Mouse (Mus musculus): ENCODE results near the gene Astn2. TPM values are rescaled to one million over a fixed set of nuclear protein-coding genes. Genes with fewer than 3 reads are reported as not detected.

Gene Astn2
- polyA plus RNA-seq, 1 experiment from 2014 or later, result 1.2 TPM

DNA sequence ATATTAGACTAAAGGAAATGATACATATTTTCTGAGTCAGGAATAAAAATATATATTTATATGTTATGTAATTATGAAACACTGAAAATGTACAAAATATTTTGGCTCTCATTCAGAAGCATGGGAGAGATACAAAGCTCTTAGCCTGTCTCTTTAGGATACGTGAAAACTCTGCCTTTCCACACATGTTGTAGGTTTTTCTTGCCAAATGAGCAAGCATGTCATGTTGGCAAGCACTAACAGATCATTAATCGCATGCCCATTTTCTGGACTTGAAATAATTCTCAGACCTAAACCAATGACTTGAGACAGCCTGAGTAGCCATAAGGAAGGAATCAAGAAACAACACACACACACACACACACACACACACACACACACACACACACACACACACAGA is 308.3 kb downstream of the Astn2 start:
- WGBS, result 91% methylated on average over 2 of the region's 2 CpGs
- Histone ChIP-seq H3K9ac (ENCODE audit: low read depth, low read length) (no peak overlapping the region), H3K27me3 (ENCODE audit: control insufficient read depth, insufficient read depth, low read length) (no peaks in the 10 kb centered on the region), H3K4me2 (replicated peaks; ENCODE audit: low read depth, low read length) (no peak overlapping the region), H3K36me3 (ENCODE audit: control insufficient read depth, insufficient read depth, low read length) (no peaks in the 10 kb centered on the region), H3K4me3 (ENCODE audit: low read depth, low read length) (no peak overlapping the region), H3K9me3 (ENCODE audit: control insufficient read depth, low read length) (no peaks in the 10 kb centered on the region), H3K4me1 (replicated peaks; ENCODE audit: control insufficient read depth, insufficient read depth, low read length) (no peaks in the 10 kb centered on the region), H3K27ac (ENCODE audit: low read depth, low read length) (no peak overlapping the region)
- ATAC-seq (ENCODE audit: low FRiP score) (no peak), DNase-seq (ENCODE audit: low spot score) (no peak)

DNA sequence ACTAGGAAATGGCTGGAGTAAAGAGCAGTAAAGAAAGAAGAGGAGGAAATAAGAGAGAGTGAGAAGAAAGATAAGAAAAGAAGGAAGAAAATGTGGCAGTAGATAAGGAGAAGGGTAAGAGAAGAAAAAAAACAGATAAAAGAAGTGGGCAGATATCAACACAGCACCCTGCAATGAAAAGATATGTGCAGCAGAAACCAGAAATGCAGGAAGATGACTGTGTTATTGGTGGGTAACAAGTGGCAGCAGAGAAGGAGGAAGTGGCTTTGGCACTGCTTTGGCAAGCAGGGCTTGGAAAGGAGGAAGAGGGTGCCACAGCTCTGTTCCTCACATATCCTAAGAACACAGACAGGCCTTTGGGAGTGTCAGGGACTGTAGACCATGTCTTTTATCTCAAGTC is 347.2 kb downstream of the Astn2 start:
- Histone ChIP-seq H3K4me1 (replicated peaks; ENCODE audit: control insufficient read depth, insufficient read depth, low read length) (no peaks in the 10 kb centered on the region), H3K4me2 (replicated peaks; ENCODE audit: low read depth, low read length) (no peak overlapping the region), H3K27ac (ENCODE audit: low read depth, low read length) (no peak overlapping the region), H3K27me3 (ENCODE audit: control insufficient read depth, insufficient read depth, low read length) (no peaks in the 10 kb centered on the region), H3K9ac (ENCODE audit: low read depth, low read length) (no peak overlapping the region), H3K36me3 (ENCODE audit: control insufficient read depth, insufficient read depth, low read length) (no peaks in the 10 kb centered on the region), H3K9me3 (ENCODE audit: control insufficient read depth, low read length) (no peaks in the 10 kb centered on the region), H3K4me3 (ENCODE audit: low read depth, low read length) (no peak overlapping the region)
- ATAC-seq (ENCODE audit: low FRiP score), result no peak
- DNase-seq (ENCODE audit: low spot score), result no peak

DNA sequence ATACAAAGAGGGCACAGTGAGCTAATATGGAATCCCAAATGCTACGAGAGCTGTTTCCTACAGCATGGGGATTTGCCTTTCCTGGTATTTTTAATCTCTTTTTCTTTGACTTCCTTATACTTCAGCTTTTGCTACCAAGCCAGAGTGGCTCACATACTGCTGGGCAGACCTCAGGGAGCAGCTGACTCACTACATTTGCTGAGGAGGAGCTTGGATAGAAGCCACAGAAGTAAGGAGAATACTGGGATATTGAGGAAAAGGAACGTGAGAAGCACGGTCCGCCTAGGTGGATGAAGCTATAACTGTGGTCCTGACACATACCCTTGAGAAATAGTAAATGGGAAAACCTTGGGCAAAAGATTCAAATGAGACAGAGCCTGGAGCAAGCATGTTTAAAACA is 348.7 kb downstream of the Astn2 start:
- Histone ChIP-seq H3K27ac (ENCODE audit: low read depth, low read length) (no peak overlapping the region), H3K9me3 (ENCODE audit: control insufficient read depth, low read length) (no peaks in the 10 kb centered on the region), H3K9ac (ENCODE audit: low read depth, low read length) (no peak overlapping the region), H3K4me1 (replicated peaks; ENCODE audit: control insufficient read depth, insufficient read depth, low read length) (no peaks in the 10 kb centered on the region), H3K4me3 (ENCODE audit: low read depth, low read length) (no peak overlapping the region), H3K36me3 (ENCODE audit: control insufficient read depth, insufficient read depth, low read length) (no peaks in the 10 kb centered on the region), H3K4me2 (replicated peaks; ENCODE audit: low read depth, low read length) (no peak overlapping the region), H3K27me3 (ENCODE audit: control insufficient read depth, insufficient read depth, low read length) (no peaks in the 10 kb centered on the region)
- ATAC-seq (ENCODE audit: low FRiP score) (no peak), DNase-seq (ENCODE audit: low spot score) (no peak)
- WGBS, result 90% methylated on average over 4 of the region's 4 CpGs

DNA sequence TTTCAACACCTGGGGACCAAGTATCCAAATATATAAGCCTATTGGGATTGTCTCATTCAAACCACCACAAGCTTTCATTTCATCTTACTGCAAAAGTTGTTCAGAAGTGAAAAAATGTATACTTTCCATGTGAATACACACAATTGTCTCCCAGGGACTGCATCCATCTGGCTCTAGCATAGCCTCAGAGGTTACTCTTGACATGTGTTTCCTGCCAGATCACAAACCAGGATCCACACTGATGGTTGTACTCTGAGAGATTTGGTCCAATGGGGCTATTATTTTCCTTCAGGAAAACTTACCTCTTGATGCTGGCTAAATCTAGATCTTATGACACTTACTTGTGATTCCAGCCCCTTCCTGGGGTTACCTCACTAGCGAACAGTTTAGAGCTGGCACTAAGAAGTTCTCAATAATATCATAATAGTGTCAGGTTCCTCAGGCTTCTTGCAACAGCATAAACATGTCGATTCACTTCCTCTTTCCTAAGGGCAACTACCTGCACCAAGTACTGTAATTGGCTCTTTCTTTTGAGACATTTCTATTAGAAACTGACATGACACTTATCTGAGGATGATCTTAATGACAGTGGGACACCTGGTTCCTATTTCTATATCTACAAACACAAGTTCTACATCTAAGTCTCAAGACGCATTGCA is 361.3 kb downstream of the Astn2 start:
- H3K4me2 ChIP-seq (replicated peaks; ENCODE audit: low read depth, low read length), result no peak overlapping the region
- no peak overlapping the region for H3K27ac ChIP-seq (ENCODE audit: low read depth, low read length)
- no peak overlapping the region for H3K9ac ChIP-seq (ENCODE audit: low read depth, low read length)
- H3K9me3 ChIP-seq (ENCODE audit: control insufficient read depth, low read length), result no peaks in the 10 kb centered on the region
- no peaks in the 10 kb centered on the region for H3K4me1 ChIP-seq (replicated peaks; ENCODE audit: control insufficient read depth, insufficient read depth, low read length)
- ATAC-seq (ENCODE audit: low FRiP score) (no peak), DNase-seq (ENCODE audit: low spot score) (no peak)
- H3K27me3 ChIP-seq (ENCODE audit: control insufficient read depth, insufficient read depth, low read length), result no peaks in the 10 kb centered on the region
- 87% methylated on average over 3 of the region's 3 CpGs for WGBS
- no peak overlapping the region for H3K4me3 ChIP-seq (ENCODE audit: low read depth, low read length)
- H3K36me3 ChIP-seq (ENCODE audit: control insufficient read depth, insufficient read depth, low read length), result no peaks in the 10 kb centered on the region

DNA sequence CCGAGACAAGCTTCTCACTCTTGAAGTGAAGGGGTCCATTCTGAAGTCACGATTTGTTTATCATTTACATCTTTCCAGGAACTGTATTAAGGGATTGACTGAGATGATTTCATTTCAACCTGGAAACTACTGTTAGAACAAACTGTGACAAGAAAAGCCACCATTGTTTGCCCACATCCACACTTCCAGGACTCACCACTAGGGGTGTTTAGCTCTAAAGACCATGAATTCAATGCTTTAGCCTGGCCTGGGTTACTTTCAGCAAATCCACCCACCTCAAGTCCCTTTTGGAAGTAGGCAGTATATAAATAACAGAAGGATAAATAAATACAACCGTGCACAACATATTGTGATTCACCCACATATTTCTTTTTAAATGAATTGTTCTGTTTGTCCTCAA is 370.6 kb downstream of the Astn2 start:
- Histone ChIP-seq H3K9ac (ENCODE audit: low read depth, low read length) (no peak overlapping the region), H3K4me3 (ENCODE audit: low read depth, low read length) (no peak overlapping the region), H3K9me3 (ENCODE audit: control insufficient read depth, low read length) (no peaks in the 10 kb centered on the region), H3K4me1 (replicated peaks; ENCODE audit: control insufficient read depth, insufficient read depth, low read length) (no peaks in the 10 kb centered on the region), H3K27me3 (ENCODE audit: control insufficient read depth, insufficient read depth, low read length) (no peaks in the 10 kb centered on the region), H3K27ac (ENCODE audit: low read depth, low read length) (no peak overlapping the region), H3K36me3 (ENCODE audit: control insufficient read depth, insufficient read depth, low read length) (no peaks in the 10 kb centered on the region), H3K4me2 (replicated peaks; ENCODE audit: low read depth, low read length) (no peak overlapping the region)
- ATAC-seq (ENCODE audit: low FRiP score), result no peak
- WGBS, result 69% methylated on average over 3 of the region's 3 CpGs
- peak; percentile 50 for DNase-seq (ENCODE audit: low spot score)

DNA sequence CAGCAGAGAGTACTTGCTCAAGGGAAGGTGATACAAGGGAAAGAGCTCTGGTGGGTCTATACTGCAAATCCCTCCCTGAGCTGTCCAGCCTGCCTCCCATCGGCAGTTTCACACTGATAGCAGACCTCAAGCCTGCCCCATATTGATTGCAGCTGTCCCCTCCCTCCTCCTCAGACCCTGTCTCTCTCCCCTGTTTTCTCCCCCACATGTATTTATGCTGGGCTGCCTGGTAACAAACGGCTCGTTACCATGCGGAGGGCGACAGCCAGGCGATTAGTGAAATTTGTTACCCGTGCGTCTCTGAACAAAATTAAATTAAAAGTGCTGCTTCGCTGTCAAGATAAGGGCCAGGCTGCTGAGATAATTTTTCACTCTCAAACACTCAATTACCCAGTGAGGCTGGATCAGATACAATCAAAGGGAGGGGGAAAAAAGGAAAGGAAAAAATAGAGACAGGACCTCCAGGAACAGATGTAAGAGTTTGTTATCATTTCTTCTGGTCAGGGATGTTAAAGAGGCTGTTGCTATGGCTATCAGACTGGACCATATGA is 373.0 kb downstream of the Astn2 start:
- no peaks in the 10 kb centered on the region for H3K27me3 ChIP-seq (ENCODE audit: control insufficient read depth, insufficient read depth, low read length)
- WGBS, result 66% methylated on average over 9 of the region's 9 CpGs
- DNase-seq (ENCODE audit: low spot score) (no peak), ATAC-seq (ENCODE audit: low FRiP score) (peak; percentile 66)
- no peaks in the 10 kb centered on the region for H3K36me3 ChIP-seq (ENCODE audit: control insufficient read depth, insufficient read depth, low read length)
- no peaks in the 10 kb centered on the region for H3K9me3 ChIP-seq (ENCODE audit: control insufficient read depth, low read length)
- H3K4me1 ChIP-seq (replicated peaks; ENCODE audit: control insufficient read depth, insufficient read depth, low read length), result no peaks in the 10 kb centered on the region
- H3K4me3 ChIP-seq (ENCODE audit: low read depth, low read length), result no peak overlapping the region
- H3K9ac ChIP-seq (ENCODE audit: low read depth, low read length), result no peak overlapping the region
- no peak overlapping the region for H3K27ac ChIP-seq (ENCODE audit: low read depth, low read length)
- no peak overlapping the region for H3K4me2 ChIP-seq (replicated peaks; ENCODE audit: low read depth, low read length)

DNA sequence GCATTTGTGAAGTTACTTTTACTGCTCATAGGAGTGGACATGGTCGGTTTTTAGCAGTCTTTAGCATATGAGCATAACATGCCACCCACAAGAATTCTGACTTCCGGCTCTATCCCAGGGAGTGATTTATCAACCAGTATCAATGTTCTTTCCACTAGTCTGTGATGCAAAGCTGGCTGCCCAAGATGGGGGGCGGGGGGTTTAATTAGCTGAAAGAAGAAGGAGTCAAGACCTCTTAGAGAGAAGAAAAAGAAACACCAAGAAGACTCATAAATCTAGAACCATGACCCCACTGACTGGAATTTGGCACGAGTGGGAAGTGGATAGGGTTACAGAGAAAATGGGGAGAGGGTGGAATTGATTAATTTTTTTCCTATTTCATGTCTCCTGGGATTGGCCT is 374.5 kb downstream of the Astn2 start:
- Histone ChIP-seq H3K9ac (ENCODE audit: low read depth, low read length) (no peak overlapping the region), H3K27ac (ENCODE audit: low read depth, low read length) (no peak overlapping the region), H3K9me3 (ENCODE audit: control insufficient read depth, low read length) (no peaks in the 10 kb centered on the region), H3K36me3 (ENCODE audit: control insufficient read depth, insufficient read depth, low read length) (no peaks in the 10 kb centered on the region), H3K4me1 (replicated peaks; ENCODE audit: control insufficient read depth, insufficient read depth, low read length) (0 out of 2 replicates have a peak, but pooled peaks cover 2% of the 10 kb centered on the region), H3K4me3 (ENCODE audit: low read depth, low read length) (no peak overlapping the region), H3K4me2 (replicated peaks; ENCODE audit: low read depth, low read length) (no peak overlapping the region), H3K27me3 (ENCODE audit: control insufficient read depth, insufficient read depth, low read length) (no peaks in the 10 kb centered on the region)
- no peak for DNase-seq (ENCODE audit: low spot score)
- 73% methylated on average over 4 of the region's 4 CpGs for WGBS
- ATAC-seq (ENCODE audit: low FRiP score), result no peak

DNA sequence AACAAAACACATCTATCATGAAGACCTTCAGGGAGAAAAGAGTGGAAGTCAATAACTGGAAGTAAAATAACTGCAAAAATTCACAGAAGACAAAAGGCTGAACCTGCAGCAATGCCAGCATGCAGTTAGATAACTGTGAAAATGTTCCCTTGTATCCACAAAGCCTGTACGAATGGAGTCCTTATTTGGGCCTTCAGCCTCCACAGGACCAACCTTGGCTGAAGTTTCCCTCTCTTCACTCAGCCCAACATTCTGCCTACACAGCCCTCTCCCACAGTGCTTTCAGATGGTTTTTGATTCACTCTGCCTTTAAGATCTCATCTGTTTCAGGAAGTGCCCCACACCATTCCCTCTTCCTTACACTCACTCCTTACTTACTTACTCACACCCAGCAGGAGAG is 376.5 kb downstream of the Astn2 start:
- DNase-seq (ENCODE audit: low spot score) (no peak), ATAC-seq (ENCODE audit: low FRiP score) (no peak)
- Histone ChIP-seq H3K36me3 (ENCODE audit: control insufficient read depth, insufficient read depth, low read length) (no peaks in the 10 kb centered on the region), H3K27ac (ENCODE audit: low read depth, low read length) (no peak overlapping the region), H3K9me3 (ENCODE audit: control insufficient read depth, low read length) (no peaks in the 10 kb centered on the region), H3K4me3 (ENCODE audit: low read depth, low read length) (no peak overlapping the region), H3K27me3 (ENCODE audit: control insufficient read depth, insufficient read depth, low read length) (no peaks in the 10 kb centered on the region), H3K4me1 (replicated peaks; ENCODE audit: control insufficient read depth, insufficient read depth, low read length) (0 out of 2 replicates have a peak, but pooled peaks cover 2% of the 10 kb centered on the region), H3K9ac (ENCODE audit: low read depth, low read length) (no peak overlapping the region), H3K4me2 (replicated peaks; ENCODE audit: low read depth, low read length) (no peak overlapping the region)
- WGBS, result 75% methylated on average over 1 of the region's 1 CpGs

DNA sequence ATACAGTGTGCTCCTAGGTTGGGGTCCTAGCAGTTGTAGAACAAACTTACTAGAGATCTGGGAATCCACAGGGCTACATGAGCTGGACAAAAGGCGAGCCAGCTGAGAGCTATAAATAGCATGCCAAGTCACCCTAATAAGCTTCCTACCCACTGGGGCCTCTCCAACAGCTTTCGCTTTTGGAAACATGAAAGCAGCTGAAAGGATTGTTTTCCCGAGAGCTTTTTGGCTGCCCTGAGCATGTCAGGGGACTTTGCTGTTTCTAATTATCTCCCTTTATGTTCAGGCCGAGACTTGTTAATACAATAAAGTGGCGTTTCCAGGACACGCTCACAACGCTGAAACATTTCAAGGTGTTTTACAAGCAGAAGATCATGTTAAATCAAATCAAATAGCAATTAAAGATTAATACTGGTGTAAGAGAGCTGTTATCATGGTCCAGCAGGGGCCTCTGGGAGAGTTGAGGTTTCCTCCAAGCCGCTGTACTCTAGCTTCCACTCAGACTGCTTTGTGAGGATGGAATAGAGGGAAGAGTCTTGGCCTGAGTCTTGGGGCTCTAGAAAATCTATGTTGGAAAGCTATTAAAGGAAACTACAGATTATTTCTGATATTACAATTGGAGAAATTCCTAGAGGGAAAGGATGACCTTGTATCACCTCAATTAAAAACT is 378.9 kb downstream of the Astn2 start:
- ATAC-seq (ENCODE audit: low FRiP score), result peak; percentile 51
- Histone ChIP-seq H3K36me3 (ENCODE audit: control insufficient read depth, insufficient read depth, low read length) (no peaks in the 10 kb centered on the region), H3K4me1 (replicated peaks; ENCODE audit: control insufficient read depth, insufficient read depth, low read length) (0 out of 2 replicates have a peak, but pooled peaks cover 2% of the 10 kb centered on the region), H3K4me2 (replicated peaks; ENCODE audit: low read depth, low read length) (no peak overlapping the region), H3K9ac (ENCODE audit: low read depth, low read length) (no peak overlapping the region), H3K27ac (ENCODE audit: low read depth, low read length) (no peak overlapping the region), H3K27me3 (ENCODE audit: control insufficient read depth, insufficient read depth, low read length) (no peaks in the 10 kb centered on the region), H3K9me3 (ENCODE audit: control insufficient read depth, low read length) (no peaks in the 10 kb centered on the region), H3K4me3 (ENCODE audit: low read depth, low read length) (no peak overlapping the region)
- peak; percentile 17 for DNase-seq (ENCODE audit: low spot score)
- 26% methylated on average over 8 of the region's 8 CpGs for WGBS

Data from hindbrain, embryonic 11.5 days (tissue).